Mouse (Mus musculus) neutrophil, adult 59 days (primary cell): Measurements from ENCODE around the gene Nudcd2. TPM values are rescaled to one million over a fixed set of nuclear protein-coding genes. Genes with fewer than 3 reads are reported as not detected.

ENCODE experiments used
- total RNA-seq, 2 experiments: library from RNA; stranded (reverse); gene quantifications; 1 replicate in 1 of 2; 2 replicates in 1 of 2; pipeline ENCODE4 v1.2.4; 2023

Nudcd2 gene
- 10 to 100 TPM in 1 of 2 experiments, 1 to 10 TPM in 1; 7.7 to 11.7 TPM for total RNA-seq

GRCm38 (mm10) chr11:40733339-40734174 is at the start of gene Nudcd2, which contains the start of gene Hmmr:
Gene Nudcd2 (plus strand): TSS chr11:40733667.
Gene Hmmr (minus strand): TSS chr11:40733422.

GRCm38 (mm10) chr11:40695103-40695502 is 38.4 kb upstream of the Nudcd2 start, which contains the start of gene Mat2b:
Gene Mat2b (minus strand): TSS chr11:40695203.

GRCm38 (mm10) chr11:40755109-40755627 is 21.7 kb downstream of the Nudcd2 start, which contains the start of gene Ccng1:
Gene Ccng1 (minus strand): TSS chr11:40755311.

Other genes starting within 250 kb of the Nudcd2 start
- 10 to 100 TPM; 46.3 to 58.6 TPM for gene Mat2b, start 38.5 kb upstream of the Nudcd2 start, total RNA-seq
- 10 to 100 TPM; 23.4 to 25.2 TPM for gene Hmmr, start 245 bp upstream of the Nudcd2 start, total RNA-seq
- gene Ccng1, start 21.6 kb downstream of the Nudcd2 start, total RNA-seq: 10 to 100 TPM; 22.8 to 25.5 TPM